Mouse (Mus musculus) urinary bladder, postnatal 25 days (tissue): Measurements from ENCODE around the gene Pfn1.

ENCODE experiments used
- DNase-seq: peaks from one replicate; pipeline ENCODE4 v3.0.0; 2022; ENCODE audit warnings: low spot score

Gene Pfn1

DNA sequence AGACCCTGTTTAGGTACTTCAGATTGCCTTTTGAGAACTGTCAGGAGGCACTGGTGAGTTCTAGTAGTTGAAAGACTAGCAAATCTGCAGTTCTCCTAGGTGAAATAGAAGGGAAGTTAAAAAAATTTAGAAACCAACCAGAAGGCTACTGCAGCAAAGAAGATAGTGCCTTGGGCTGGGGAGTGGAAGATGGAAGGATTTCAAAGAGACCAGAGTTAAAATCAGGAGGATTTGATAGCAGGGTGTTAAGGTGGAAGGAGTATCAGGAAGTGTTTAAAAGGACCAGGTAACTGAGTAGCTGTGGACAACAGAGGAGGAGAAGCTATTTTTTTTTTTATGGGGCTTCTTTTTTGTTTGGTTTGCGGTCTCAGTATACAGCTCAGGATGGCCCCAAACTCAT lies 16.7 kb downstream of the Pfn1 start:
- no peak for DNase-seq

DNA sequence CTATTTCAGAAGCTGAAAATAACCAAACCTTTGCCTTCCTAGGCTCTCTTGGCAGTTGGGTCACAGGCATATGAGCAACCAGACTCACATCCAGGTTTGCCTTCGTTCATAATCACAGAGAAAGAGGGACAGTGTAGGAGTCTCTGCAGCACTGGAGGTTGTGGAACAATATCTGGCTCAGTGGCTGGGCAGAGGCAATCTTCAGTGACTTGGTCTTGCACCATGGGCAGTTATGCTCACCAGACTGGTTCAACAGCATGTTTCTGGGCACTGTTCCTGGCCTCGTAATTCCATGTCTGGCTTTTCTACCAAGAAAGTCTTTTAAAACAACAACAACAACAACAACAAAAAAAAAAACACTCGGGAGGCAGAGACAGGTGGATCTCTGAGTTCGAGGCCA lies 18.8 kb downstream of the Pfn1 start:
- DNase-seq: no peak

DNA sequence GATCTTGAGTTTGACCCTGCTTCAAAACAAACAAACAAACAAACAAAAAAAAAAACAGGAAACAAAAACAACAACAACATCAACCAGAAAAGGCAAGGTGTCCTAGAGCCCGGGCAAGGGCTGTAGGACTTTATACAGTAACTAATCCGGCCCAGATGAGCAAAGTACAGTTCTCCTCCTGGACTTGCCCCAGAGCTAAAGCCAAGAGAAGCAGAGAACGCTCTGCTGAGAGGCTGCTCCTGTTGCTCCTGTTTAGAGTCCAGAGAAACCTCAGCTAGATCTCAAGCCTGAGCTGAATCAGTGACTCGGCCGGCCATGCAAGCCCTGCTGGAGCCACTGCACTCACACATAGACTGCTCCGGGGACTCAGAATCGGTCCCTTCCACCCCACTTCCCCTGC lies 24.3 kb downstream of the Pfn1 start:
- no peak for DNase-seq

DNA sequence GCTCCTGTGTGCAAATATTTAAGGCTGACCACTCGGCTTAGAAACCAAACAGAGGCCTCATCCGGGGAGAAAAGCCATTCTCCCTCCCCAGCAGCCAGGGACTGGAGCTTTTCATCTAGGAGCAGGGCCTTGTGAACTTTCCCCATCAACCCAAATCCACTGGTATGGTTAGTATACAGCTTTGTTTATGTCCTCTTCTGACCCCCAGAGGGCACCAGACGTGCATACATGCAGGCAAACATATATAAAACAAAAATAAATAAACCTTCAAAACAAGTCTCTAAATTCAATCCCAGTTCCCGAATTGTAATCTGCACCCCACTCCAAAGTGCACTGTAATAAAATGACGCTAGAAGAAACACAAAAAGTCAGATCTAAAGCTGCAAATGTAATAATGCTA lies 24.9 kb downstream of the Pfn1 start:
- DNase-seq: no peak

DNA sequence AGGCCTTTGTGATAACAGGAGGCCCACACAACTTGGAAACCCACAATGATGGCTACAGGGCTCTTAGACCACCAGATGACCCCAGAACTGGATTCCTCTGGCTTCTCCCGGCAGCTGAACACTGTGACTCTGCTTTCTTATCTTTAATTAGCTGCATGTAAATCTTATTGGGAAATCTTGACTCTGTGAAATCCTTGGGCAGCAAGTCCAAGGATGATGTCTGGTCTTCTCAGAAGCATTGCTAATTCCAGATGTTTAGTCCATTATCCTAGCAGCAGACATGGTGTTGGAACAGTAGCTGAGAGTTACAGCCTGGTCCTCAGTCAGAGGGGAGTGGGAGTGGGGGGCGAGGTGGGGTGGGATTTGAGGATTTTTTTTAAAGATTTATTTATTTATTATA lies 26.0 kb downstream of the Pfn1 start:
- no peak for DNase-seq

DNA sequence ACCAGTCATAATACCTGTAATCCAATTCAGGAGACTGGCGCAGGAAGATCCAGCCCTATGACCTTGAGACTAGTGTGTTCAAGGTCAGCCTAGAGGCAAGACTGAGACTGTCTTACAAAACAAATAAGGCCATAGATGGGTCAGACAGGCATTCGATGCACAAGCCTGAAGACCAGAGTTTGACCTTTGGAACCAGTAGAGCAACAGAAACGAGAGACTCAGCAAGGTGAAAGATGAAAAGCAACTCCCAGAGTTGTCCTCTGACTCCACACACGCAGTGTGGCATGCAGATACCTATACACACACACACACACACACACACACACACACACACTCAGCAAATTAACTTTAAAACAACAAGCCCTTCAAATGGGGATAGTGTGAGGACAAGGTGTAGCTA lies 27.6 kb downstream of the Pfn1 start:
- DNase-seq: no peak

DNA sequence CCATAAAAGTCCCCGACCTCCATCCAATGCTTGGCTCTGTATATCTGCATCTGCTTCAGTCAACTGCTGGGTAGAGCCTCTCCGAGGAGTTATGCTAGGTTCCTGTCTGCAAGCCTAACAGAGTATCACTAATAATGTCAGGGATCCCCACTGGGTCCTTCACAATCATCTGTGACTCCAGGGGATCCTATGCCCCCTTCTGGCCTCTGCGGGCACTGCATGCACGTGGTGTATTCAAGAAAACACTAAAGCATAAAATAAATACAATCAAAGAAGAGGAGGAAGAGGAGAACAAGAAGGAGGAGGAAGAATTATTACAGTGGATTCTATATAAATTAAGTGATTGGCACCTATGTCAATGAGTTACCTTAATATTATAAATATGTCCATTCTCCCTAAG lies 29.0 kb downstream of the Pfn1 start:
- DNase-seq: no peak

DNA sequence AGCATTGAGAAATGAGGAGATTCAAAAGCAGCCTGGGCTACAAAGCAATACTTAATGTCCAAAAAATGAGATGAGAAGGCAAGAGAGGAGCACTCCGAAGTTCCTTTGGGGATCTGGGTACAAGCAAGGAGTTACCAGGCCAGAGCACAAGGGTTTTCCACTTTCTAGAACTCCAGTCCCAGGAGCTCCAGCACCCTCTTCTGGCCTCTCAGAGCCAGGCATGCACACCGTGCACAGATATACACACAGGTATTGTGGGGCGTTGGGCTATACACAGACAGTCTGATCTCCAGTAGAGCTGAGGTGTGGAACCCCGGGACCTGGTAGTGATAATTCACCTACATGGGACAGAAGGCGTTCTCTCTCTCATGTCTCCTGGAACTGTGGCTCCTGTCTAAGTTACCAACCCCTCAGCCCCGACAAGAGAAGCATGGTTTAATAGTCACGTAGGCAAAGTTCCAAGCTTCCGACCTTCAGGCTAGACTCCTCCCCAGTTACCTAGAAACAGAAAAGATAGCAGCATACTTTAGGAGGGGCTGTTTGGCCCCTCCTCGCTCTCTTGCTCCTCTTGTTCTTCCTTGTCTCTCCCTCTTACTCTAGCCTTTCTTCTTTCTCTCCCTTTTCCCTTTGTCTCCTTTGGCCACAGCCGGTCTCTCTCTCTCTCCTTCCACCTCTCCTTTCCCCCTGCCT lies 31.2 kb downstream of the Pfn1 start:
- DNase-seq: no peak

DNA sequence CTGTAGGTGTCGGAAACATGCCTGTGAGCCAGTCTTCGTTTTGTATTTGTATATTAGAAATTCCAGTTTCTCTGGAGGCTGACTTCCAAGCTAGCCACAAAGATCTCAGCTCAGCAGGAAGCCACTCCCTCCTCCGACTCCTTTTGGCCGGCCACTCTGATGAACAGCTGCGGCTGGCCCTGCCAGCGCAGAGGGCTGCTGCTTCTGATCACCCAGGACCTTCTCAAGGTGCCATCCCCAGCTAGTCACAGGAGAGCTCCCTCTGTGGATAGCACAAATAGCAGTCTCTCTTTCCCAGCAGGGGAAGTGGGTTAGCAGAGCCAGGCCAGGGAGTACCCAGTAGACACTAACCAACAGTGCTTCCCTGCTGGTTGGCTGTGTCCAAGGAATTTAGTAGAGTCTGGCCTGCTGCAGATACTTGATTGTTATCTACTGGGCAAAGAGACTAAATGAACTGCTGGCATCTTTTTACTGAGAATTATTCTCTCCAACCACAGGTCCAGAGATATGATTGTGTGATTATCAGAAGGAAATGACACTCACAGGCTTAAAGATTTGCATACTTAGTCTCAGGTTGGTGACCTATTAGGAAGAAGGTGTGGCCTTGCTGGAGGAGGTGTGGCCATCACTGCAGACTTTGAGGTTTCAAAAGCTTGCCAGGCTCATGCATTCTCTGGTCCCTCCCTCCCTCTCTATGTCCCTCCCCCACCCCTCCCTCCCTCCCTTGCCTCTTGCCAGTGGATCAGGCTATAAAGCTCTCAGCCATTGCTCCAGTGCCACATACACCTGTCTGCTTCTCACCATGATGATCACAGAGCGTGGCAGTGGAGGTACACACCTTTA lies 32.3 kb downstream of the Pfn1 start:
- no peak for DNase-seq

DNA sequence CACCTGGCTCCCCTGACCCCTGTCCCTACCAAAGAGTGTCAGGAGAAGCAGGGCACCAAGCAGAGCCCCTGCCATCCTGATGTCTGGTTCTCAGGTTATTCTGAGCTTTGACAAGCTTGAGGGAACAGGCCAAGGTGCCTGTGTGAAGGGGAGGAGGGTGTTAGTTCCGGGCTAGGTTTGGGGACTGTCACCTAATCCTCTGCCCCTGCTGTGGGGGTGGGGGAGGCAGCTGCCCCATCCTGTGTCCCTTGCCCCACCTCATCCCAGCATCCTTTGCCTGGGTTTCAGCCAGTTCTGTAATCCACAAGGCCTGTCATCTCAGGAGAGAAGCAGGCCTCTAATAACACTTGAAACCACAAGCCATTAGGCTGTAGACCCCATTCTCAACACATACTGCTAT lies 35.3 kb downstream of the Pfn1 start, which contains the start of gene Chrne:
Gene Chrne, minus strand, starts transcription at position 116 of the 400 bp plus-strand sequence.
- no peak for DNase-seq

DNA sequence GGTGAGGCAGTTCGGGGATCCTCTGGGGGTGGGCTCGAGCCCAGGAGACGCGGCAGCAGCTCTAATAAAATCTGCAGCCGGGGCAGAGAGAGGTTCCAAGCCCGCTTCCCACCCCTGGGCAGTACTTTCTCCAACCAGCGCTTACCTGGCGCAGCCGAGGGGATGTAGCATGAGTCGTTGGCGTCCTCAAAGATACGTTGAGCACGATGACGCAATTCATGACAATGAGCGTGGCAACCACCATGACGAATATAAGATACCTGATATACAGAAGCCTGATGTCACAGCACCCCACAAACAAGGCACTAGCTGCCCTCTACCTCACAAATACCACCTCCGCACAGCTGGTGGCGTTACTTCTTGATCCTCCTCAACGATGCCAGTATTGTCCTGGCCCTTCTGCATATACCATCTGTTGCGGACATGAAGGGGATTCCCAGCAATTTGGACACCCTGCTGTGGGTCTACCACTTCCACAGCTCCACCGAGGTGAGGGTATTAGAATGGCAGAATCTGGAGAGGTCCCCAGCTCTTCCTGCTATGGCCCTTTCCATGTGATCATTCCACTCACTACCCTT lies 38.8 kb downstream of the Pfn1 start, which contains the start of gene 4930544D05Rik:
Gene 4930544D05Rik, plus strand, starts transcription at position 333 of the 578 bp plus-strand sequence.
- no peak for DNase-seq

DNA sequence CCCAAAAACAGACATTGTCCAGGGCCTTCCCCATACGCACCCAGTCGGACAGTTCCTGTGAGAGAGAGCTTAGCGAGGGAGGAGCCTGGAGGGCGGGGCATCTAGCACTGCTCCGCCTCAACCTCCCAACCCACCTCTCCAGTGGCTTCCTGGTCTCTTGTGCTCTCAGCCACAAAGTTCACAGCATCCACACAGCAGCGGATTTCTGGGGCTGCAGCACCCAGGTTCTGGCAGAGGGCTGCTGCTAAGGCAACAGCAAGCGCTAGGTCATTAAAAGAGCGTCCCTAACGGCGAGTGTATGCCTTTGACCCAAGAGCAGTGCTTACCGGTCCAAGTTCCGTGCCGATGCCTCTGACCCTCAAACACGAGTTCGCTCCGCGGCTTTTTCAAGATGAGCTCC lies 39.4 kb downstream of the Pfn1 start:
- DNase-seq: peak; percentile 62

DNA sequence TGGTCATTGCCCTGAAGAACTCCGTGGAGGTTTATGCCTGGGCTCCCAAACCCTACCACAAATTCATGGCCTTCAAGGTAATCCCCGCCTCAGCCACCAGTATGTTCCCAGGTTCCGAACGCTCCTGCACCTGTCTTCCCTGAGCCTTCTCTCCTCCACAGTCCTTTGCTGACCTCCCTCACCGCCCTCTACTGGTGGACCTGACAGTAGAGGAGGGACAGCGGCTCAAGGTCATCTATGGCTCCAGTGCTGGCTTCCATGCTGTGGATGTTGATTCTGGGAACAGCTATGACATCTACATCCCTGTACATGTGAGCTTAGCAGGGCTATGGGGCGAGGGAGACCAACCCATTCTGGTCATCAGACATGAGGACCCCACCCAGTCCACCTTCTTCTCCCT lies 41.9 kb downstream of the Pfn1 start:
- no peak for DNase-seq

DNA sequence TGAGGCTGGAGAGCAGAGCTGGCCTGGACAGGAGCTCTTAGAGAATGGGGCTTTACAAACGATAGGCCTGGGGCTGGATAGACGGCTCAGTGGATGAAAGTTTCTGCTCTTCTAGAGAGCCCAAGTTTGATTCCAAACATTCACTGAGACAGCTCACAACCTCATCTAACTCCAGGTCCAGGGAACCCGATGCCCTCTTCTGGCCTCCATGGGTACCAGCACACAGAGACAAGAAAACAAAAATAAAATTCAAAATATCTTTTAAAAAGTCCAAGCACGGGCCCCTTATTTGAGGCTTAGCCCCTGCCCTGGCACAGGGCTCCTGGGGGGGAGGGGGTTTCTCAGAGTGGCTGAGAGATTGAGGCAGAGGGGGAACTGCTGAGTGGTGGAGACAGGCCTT lies 43.7 kb downstream of the Pfn1 start:
- DNase-seq: no peak

DNA sequence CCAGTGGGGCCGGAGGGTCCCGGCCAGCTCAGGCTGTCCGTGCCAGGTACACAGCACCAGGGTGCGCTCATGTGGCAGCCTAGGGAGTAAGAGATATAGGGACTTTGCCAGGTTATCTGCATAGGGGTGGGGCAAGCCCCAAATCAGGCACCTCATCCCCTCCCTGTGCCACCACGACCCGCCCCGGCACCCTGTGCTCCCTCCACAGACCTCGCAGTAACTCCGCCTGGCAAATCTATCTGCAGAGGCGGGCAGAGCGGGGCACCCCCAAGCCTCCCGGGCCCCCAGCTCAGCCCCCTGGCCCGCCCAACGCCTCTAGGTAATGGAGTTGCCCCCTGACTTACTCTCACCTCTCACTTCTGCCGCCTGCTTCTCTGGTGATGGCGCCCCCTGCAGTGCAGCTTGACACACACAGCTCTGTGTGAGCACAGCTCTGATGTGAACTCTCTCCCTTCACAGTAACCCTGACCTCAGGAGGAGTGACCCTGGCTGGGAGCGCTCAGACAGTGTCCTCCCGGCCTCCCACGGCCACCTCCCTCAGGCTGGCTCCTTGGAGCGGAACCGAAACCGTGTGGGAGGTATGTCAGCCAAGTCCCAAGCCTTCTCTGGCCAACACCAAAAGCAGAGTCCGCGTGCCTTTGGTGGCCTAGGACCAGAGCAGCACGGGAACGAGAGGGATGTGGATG lies 45.9 kb downstream of the Pfn1 start:
- DNase-seq: no peak

DNA sequence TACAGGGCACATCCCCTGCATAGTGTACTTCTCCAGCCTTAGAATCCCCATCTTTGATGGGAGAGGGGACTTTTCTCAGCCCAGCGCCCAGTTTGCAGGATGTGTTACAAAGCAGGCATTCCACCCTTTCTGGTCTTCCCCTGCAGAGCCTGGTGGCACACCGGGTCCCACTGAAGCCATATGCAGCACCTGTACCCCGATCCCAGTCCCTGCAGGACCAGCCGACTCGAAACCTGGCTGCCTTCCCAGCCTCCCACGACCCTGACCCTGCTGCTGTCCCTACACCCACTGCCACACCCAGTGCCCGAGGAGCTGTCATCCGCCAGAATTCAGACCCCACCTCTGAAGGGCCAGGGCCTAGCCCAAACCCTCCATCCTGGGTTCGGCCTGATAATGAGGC lies 46.8 kb downstream of the Pfn1 start:
- DNase-seq: no peak

DNA sequence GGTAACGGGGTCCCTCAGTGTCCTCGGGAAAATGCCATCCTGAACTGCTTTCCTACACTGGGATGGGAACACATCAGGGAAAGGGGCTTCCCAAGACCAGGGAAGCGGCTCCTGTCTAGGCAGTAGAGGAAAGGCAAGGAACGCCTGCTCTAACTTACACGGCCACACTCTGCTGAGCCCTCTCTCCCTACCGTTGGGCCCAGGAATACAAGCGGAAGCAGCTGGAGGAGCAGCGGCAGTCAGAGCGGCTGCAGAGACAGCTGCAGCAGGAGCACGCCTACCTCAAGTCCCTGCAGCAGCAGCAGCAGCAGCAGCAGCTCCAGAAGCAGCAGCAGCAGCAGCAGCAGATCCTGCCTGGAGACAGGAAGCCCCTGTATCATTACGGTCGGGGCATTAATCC lies 47.7 kb downstream of the Pfn1 start:
- no peak for DNase-seq

DNA sequence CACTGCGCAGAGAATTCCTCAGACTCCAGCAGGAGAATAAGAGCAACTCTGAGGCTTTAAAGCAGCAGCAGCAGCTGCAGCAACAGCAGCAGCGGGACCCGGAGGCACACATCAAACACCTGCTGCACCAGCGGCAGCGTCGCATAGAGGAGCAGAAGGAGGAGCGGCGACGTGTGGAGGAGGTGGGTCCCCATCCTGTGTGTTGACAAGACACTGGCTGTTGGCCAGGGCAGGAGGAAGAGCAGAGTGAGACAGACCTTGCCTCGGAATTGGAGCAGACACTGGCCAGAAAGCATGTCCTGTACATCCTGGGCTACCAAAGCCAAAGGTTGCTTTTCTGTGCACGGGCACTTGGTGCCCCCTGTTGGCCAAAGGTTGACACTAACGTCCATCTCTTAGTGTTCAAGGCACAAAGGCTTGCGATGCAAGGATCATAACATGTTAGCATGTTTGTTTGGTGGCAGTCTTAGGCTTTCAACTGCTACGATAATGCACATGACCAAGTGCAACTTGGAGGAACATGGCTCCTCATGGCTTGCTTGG lies 49.3 kb downstream of the Pfn1 start:
- peak; percentile 67 for DNase-seq
